Mouse (Mus musculus) adrenal gland, postnatal 4 days (tissue): ENCODE data around the gene Tmem184b. TPM values are rescaled to one million over a fixed set of nuclear protein-coding genes. Genes with fewer than 3 reads are reported as not detected.
A peak's percentile ranks its signal among the peaks of the same experiment; 100 is the strongest.

Experiments
- DNase-seq, 2 experiments: peaks; one replicate each; pipeline ENCODE4 v3.0.0; 2021 to 2022; ENCODE audit warnings: low spot score in 2 of 2, mixed read lengths in 2 of 2
- long read RNA-seq, 2 experiments: library from polyadenylated mRNA; stranded (forward); transcript quantifications; one replicate each; pipeline ENCODE4 v2.0.0; 2021
- total RNA-seq, 2 experiments: library from RNA; stranded (reverse); gene quantifications; 2 replicates each; pipeline ENCODE4 v1.2.3; 2021

Tmem184b gene
- total RNA-seq: 10 to 100 TPM; 45.7 to 47.4 TPM
- long read RNA-seq, experiment 1, transcript Tmem184b-201 (9 exons, 3,627 nt): major isoform, 22 of 48 reads
- long read RNA-seq, experiment 1, partial matches to known transcripts: 7 of 48 reads
- long read RNA-seq, experiment 1, other reads (novel, unspliced or antisense): 18 of 48 reads
- long read RNA-seq, experiment 2, transcript Tmem184b-201 (9 exons, 3,627 nt): major isoform, 6 of 20 reads
- long read RNA-seq, experiment 2, partial matches to known transcripts: 4 of 20 reads
- long read RNA-seq, experiment 2, other reads (novel, unspliced or antisense): 10 of 20 reads

GRCm38 (mm10) chr15:79402836-79403762 lies at the start of gene Tmem184b:
Gene Tmem184b, minus strand, starts transcription at chr15:79403569.
- peak; percentile 70 to 72 for DNase-seq

- no peak for DNase-seq
These were observed 44.7 kb upstream of the Tmem184b start for GRCm38 (mm10) chr15:79448041-79448440.

- no peak for DNase-seq
These were observed 42.7 kb upstream of the Tmem184b start for GRCm38 (mm10) chr15:79445786-79446654.

- DNase-seq: no peak
These were observed 40.6 kb upstream of the Tmem184b start for GRCm38 (mm10) chr15:79443856-79444410.

- no peak for DNase-seq
These were observed 39.7 kb upstream of the Tmem184b start for GRCm38 (mm10) chr15:79442961-79443518.

GRCm38 (mm10) chr15:79442257-79442611 lies 38.9 kb upstream of the Tmem184b start:
- DNase-seq: no peak

GRCm38 (mm10) chr15:79441331-79442256 lies 38.2 kb upstream of the Tmem184b start:
- peak; percentile 65 to 68 for DNase-seq

GRCm38 (mm10) chr15:79440651-79441330 lies 37.4 kb upstream of the Tmem184b start:
- no peak for DNase-seq

- no peak for DNase-seq
These were observed 36.9 kb upstream of the Tmem184b start for GRCm38 (mm10) chr15:79440223-79440622.

- DNase-seq: no peak
These were observed 36.0 kb upstream of the Tmem184b start for GRCm38 (mm10) chr15:79439386-79439785.

- DNase-seq: no peak
These were observed 35.4 kb upstream of the Tmem184b start for GRCm38 (mm10) chr15:79438816-79439215.

GRCm38 (mm10) chr15:79438209-79438810 lies 34.9 kb upstream of the Tmem184b start:
- no peak for DNase-seq

GRCm38 (mm10) chr15:79437541-79438208 lies 34.3 kb upstream of the Tmem184b start:
- no peak for DNase-seq

GRCm38 (mm10) chr15:79436481-79436921 lies 33.1 kb upstream of the Tmem184b start:
- no peak for DNase-seq

GRCm38 (mm10) chr15:79435191-79435671 lies 31.9 kb upstream of the Tmem184b start:
- no peak for DNase-seq

GRCm38 (mm10) chr15:79432892-79433291 lies 29.5 kb upstream of the Tmem184b start:
- DNase-seq: no peak

GRCm38 (mm10) chr15:79432328-79432727 lies 29.0 kb upstream of the Tmem184b start:
- DNase-seq: no peak

- DNase-seq: no peak
These were observed 28.6 kb upstream of the Tmem184b start for GRCm38 (mm10) chr15:79431925-79432324.
